ENCODE assay signal across 8 mouse cellular contexts in genomic region chr2:153107802-153108201, GRCm38 (mm10). TPM values are rescaled to one million over a fixed set of nuclear protein-coding genes. Genes with fewer than 3 reads are reported as not detected.
DNase-seq lines count a peak whose midpoint lies in the region; ATAC-seq lines count a peak whose summit lies in the region.

No protein-coding gene starts in this region.

- no peak overlapping the region for H3K9ac ChIP-seq in kidney, embryonic 15.5 days
- H3K9ac ChIP-seq in embryonic facial prominence, embryonic 14.5 days (ENCODE audit: low read depth, low read length): no peak overlapping the region; the same call in 1 of the 2 replicates
- no peak overlapping the region for H3K9ac ChIP-seq in intestine, embryonic 14.5 days (ENCODE audit: low read length)
- no peak overlapping the region for H3K9ac ChIP-seq in midbrain, embryonic 15.5 days

- DNase-seq in kidney, adult 11 months: no peak
- no peak for DNase-seq in embryonic facial prominence, embryonic 14.5 days (ENCODE audit: low spot score)
- DNase-seq in intestine, embryonic 14.5 days (ENCODE audit: low spot score): peak; percentile 52
- DNase-seq in T-cell, adult 2 months (ENCODE audit: low spot score): no peak
- DNase-seq in MN1 (ENCODE audit: low spot score): no peak
- no peak for DNase-seq in right cerebral cortex, adult 2 months (ENCODE audit: low spot score in 2 of 2)

- H3K36me3 ChIP-seq in kidney, embryonic 15.5 days: no peaks in the 10 kb centered on the region
- H3K36me3 ChIP-seq in embryonic facial prominence, embryonic 14.5 days (ENCODE audit: control insufficient read depth, insufficient read depth, low read length): no peaks in the 10 kb centered on the region
- H3K36me3 ChIP-seq in intestine, embryonic 14.5 days (ENCODE audit: control insufficient read depth, insufficient read depth, low read length): no peaks in the 10 kb centered on the region
- no peaks in the 10 kb centered on the region for H3K36me3 ChIP-seq in midbrain, embryonic 15.5 days (replicated peaks)

- H3K27me3 ChIP-seq in kidney, embryonic 15.5 days: peaks cover 70% of the 10 kb centered on the region
- H3K27me3 ChIP-seq in embryonic facial prominence, embryonic 14.5 days (replicated peaks; ENCODE audit: control insufficient read depth, insufficient read depth, low read length): peaks cover 45% of the 10 kb centered on the region
- H3K27me3 ChIP-seq in intestine, embryonic 14.5 days (replicated peaks; ENCODE audit: control insufficient read depth, insufficient read depth, low read length): peaks cover 60% of the 10 kb centered on the region
- peaks cover 36% of the 10 kb centered on the region for H3K27me3 ChIP-seq in midbrain, embryonic 15.5 days (replicated peaks)

- 5% methylated on average over 15 of the region's 15 CpGs for WGBS in kidney, embryonic 15.5 days
- 2% methylated on average over 15 of the region's 15 CpGs for WGBS in embryonic facial prominence, embryonic 14.5 days
- WGBS in intestine, embryonic 14.5 days: 4% methylated on average over 15 of the region's 15 CpGs
- 2% methylated on average over 15 of the region's 15 CpGs for WGBS in midbrain, embryonic 15.5 days

- no peaks in the 10 kb centered on the region for H3K9me3 ChIP-seq in kidney, embryonic 15.5 days (replicated peaks)
- no peaks in the 10 kb centered on the region for H3K9me3 ChIP-seq in embryonic facial prominence, embryonic 14.5 days (ENCODE audit: control insufficient read depth, low read length)
- no peaks in the 10 kb centered on the region for H3K9me3 ChIP-seq in intestine, embryonic 14.5 days (ENCODE audit: control insufficient read depth, low read length)
- H3K9me3 ChIP-seq in midbrain, embryonic 15.5 days: no peaks in the 10 kb centered on the region

- H3K4me2 ChIP-seq in kidney, embryonic 15.5 days: peak overlapping the region; percentile 96
- H3K4me2 ChIP-seq in embryonic facial prominence, embryonic 14.5 days (ENCODE audit: low read depth, low read length): peak overlapping the region; percentile 79
- peak overlapping the region; percentile 75 for H3K4me2 ChIP-seq in intestine, embryonic 14.5 days (ENCODE audit: low read length)
- peak overlapping the region; percentile 89 for H3K4me2 ChIP-seq in midbrain, embryonic 15.5 days

- ATAC-seq in kidney, embryonic 15.5 days (replicated peaks; ENCODE audit: low FRiP score): no peak; the same call in 1 of the 2 replicates
- no peak for ATAC-seq in embryonic facial prominence, embryonic 14.5 days (ENCODE audit: low read depth)
- ATAC-seq in intestine, embryonic 14.5 days (replicated peaks; ENCODE audit: low FRiP score, low TSS enrichment, low read depth): no peak
- no peak for ATAC-seq in midbrain, embryonic 15.5 days (replicated peaks)

- peaks cover 16% of the 10 kb centered on the region for H3K4me1 ChIP-seq in kidney, embryonic 15.5 days
- H3K4me1 ChIP-seq in embryonic facial prominence, embryonic 14.5 days (ENCODE audit: control insufficient read depth, insufficient read depth, low read length): peaks cover 12% of the 10 kb centered on the region
- H3K4me1 ChIP-seq in intestine, embryonic 14.5 days (replicated peaks; ENCODE audit: control insufficient read depth, insufficient read depth, low read length): 0 out of 2 replicates have a peak, but pooled peaks cover 6% of the 10 kb centered on the region
- peaks cover 16% of the 10 kb centered on the region for H3K4me1 ChIP-seq in midbrain, embryonic 15.5 days

- H3K4me3 ChIP-seq in kidney, embryonic 15.5 days (replicated peaks): peak overlapping the region; percentile 57
- peak overlapping the region; percentile 47 for H3K4me3 ChIP-seq in embryonic facial prominence, embryonic 14.5 days (ENCODE audit: low read depth, low read length)
- peak overlapping the region; percentile 43 for H3K4me3 ChIP-seq in intestine, embryonic 14.5 days (ENCODE audit: low read depth, low read length)
- H3K4me3 ChIP-seq in midbrain, embryonic 15.5 days: peak overlapping the region; percentile 48

- H3K27ac ChIP-seq in kidney, embryonic 15.5 days: no peak overlapping the region
- peak overlapping the region; percentile 29; the same call in 1 of the 2 replicates for H3K27ac ChIP-seq in embryonic facial prominence, embryonic 14.5 days (replicated peaks; ENCODE audit: low read depth, low read length)
- no peak overlapping the region for H3K27ac ChIP-seq in intestine, embryonic 14.5 days (ENCODE audit: low read depth)
- no peak overlapping the region for H3K27ac ChIP-seq in midbrain, embryonic 15.5 days

RNA-seq across cellular contexts. Expression of gene Hck, which starts 0.5 kb away (rescaled TPM):
- 5.3 and 5.4 TPM in 2 replicates for polyA plus RNA-seq in kidney, embryonic 15.5 days (2015; fragmentation: Nextera tagmentation; extraction: Ambion mirVana)
- 11.6 and 12.1 TPM in 2 replicates for polyA plus RNA-seq in embryonic facial prominence, embryonic 14.5 days (2014; fragmentation: Nextera tagmentation; extraction: Ambion mirVana)
- 4.5 and 4.7 TPM in 2 replicates for polyA plus RNA-seq in intestine, embryonic 14.5 days (2014; fragmentation: Nextera tagmentation; extraction: Ambion mirVana)
- 2.9 and 3.3 TPM in 2 replicates for polyA plus RNA-seq in midbrain, embryonic 15.5 days (2015; fragmentation: Nextera tagmentation; extraction: Ambion mirVana)

RNA-seq across cellular contexts. Expression of gene Ccm2l, which starts 42.0 kb away (rescaled TPM):
- 3.5 and 3.6 TPM in 2 replicates for polyA plus RNA-seq in kidney, embryonic 15.5 days (2015; fragmentation: Nextera tagmentation; extraction: Ambion mirVana)
- 2.7 and 2.9 TPM in 2 replicates for polyA plus RNA-seq in embryonic facial prominence, embryonic 14.5 days (2014; fragmentation: Nextera tagmentation; extraction: Ambion mirVana)
- 1.4 and 2.4 TPM in 2 replicates for polyA plus RNA-seq in intestine, embryonic 14.5 days (2014; fragmentation: Nextera tagmentation; extraction: Ambion mirVana)
- polyA plus RNA-seq in midbrain, embryonic 15.5 days (2015; fragmentation: Nextera tagmentation; extraction: Ambion mirVana): 1.7 and 2.7 TPM in 2 replicates

RNA-seq across cellular contexts. Expression of gene Tm9sf4, which starts 53.3 kb away (rescaled TPM):
- polyA plus RNA-seq in kidney, embryonic 15.5 days (2015; fragmentation: Nextera tagmentation; extraction: Ambion mirVana): 90.9 and 93.2 TPM in 2 replicates
- polyA plus RNA-seq in embryonic facial prominence, embryonic 14.5 days (2014; fragmentation: Nextera tagmentation; extraction: Ambion mirVana): 97.9 and 100.0 TPM in 2 replicates
- polyA plus RNA-seq in intestine, embryonic 14.5 days (2014; fragmentation: Nextera tagmentation; extraction: Ambion mirVana): 86.8 and 93.7 TPM in 2 replicates
- 82.0 and 88.7 TPM in 2 replicates for polyA plus RNA-seq in midbrain, embryonic 15.5 days (2015; fragmentation: Nextera tagmentation; extraction: Ambion mirVana)
